In genomic region chr2:45586588-45587200, GRCm38 (mm10) we compare ENCODE assay signal across 20 mouse cellular contexts.
A peak's percentile ranks its signal among the peaks of the same experiment; 100 is the strongest.
DNase-seq lines count a peak whose midpoint lies in the region; ATAC-seq and TF ChIP-seq lines count a peak whose summit lies in the region.
"Had no signal": no experiment of that assay in that cellular context is flagged by ENCODE, and none has a peak within 500 bp of the region (broad histone marks: within the 10 kb centered on the region; RNA-seq: fewer than 3 reads in every experiment).

No protein-coding gene starts in this region.

- H3K4me1 ChIP-seq in midbrain, embryonic 16.5 days (ENCODE audit: control insufficient read depth, insufficient read depth, low read length): no peaks in the 10 kb centered on the region
- H3K4me1 ChIP-seq: forebrain, embryonic 13.5 days; hindbrain, embryonic 15.5 days; midbrain, embryonic 10.5 days had no signal

- H3K9me3 ChIP-seq in midbrain, embryonic 16.5 days (replicated peaks; ENCODE audit: control insufficient read depth, low read length, poor library complexity, severe bottlenecking): no peaks in the 10 kb centered on the region
- H3K9me3 ChIP-seq: forebrain, embryonic 13.5 days; heart, embryonic 13.5 days; hindbrain, embryonic 15.5 days; midbrain, embryonic 10.5 days had no signal

- peak overlapping the region; percentile 30 for H3K27ac ChIP-seq in layer of hippocampus, adult 2 months
- no peak overlapping the region for H3K27ac ChIP-seq in midbrain, embryonic 16.5 days (ENCODE audit: low read length)
- H3K27ac ChIP-seq: forebrain, embryonic 13.5 days; gastrocnemius, adult 2 months; heart, embryonic 13.5 days; hindbrain, embryonic 15.5 days; midbrain, embryonic 10.5 days had no signal

- no peaks in the 10 kb centered on the region for H3K27me3 ChIP-seq in midbrain, embryonic 16.5 days (ENCODE audit: control insufficient read depth, insufficient read depth, low read depth, low read length)
- H3K27me3 ChIP-seq: CH12.LX; forebrain, embryonic 13.5 days; heart, embryonic 13.5 days; hindbrain, embryonic 15.5 days had no signal

- no peak overlapping the region for H3K4me3 ChIP-seq in layer of hippocampus, adult 2 months
- no peak overlapping the region for H3K4me3 ChIP-seq in midbrain, embryonic 16.5 days (ENCODE audit: low read depth, low read length)
- H3K4me3 ChIP-seq: forebrain, embryonic 13.5 days; gastrocnemius, adult 2 months; heart, embryonic 13.5 days; hindbrain, embryonic 15.5 days; midbrain, embryonic 10.5 days had no signal

- no peak overlapping the region for H3K4me2 ChIP-seq in midbrain, embryonic 16.5 days (ENCODE audit: low read length)
- H3K4me2 ChIP-seq: forebrain, embryonic 13.5 days; heart, embryonic 13.5 days; hindbrain, embryonic 15.5 days had no signal

- TF ChIP-seq CTCF in layer of hippocampus, adult 2 months (conservative IDR thresholded peaks at IDR 0.05): no peak

- peak; percentile 26; the same call in 1 of the 2 replicates for ATAC-seq in cerebellum, adult (ENCODE audit: insufficient number of reproducible peaks, low FRiP score, low TSS enrichment)
- ATAC-seq in CD4-positive, CD25-positive, alpha-beta regulatory T cell, adult 4 months: no peak
- ATAC-seq in midbrain, embryonic 16.5 days: no peak
- ATAC-seq: forebrain, embryonic 13.5 days had no signal

- H3K9ac ChIP-seq in midbrain, embryonic 16.5 days (ENCODE audit: low read depth, low read length): no peak overlapping the region
- H3K9ac ChIP-seq: forebrain, embryonic 13.5 days; heart, embryonic 13.5 days; hindbrain, embryonic 15.5 days had no signal

- WGBS in midbrain, embryonic 16.5 days: 54% methylated on average over 1 of the region's 1 CpGs

- no peak for DNase-seq in cerebellum, postnatal 14 days
- no peak for DNase-seq in layer of hippocampus, adult 2 months (ENCODE audit: low spot score in 2 of 2)
- DNase-seq in layer of hippocampus, postnatal 14 days (ENCODE audit: low spot score in 2 of 2): no peak
- DNase-seq in 3T3-L1 (ENCODE audit: low read depth, low spot score): peak; percentile 62
- DNase-seq in fat pad, adult 2 months (ENCODE audit: extremely low read depth, low read depth, low spot score): peak; percentile 59
- DNase-seq: adrenal gland, adult 8-10 months; cerebellum, adult 18-20 months; gastrocnemius, adult 2 months; heart, postnatal 36 days; kidney, adult 11 months; right cerebral cortex, postnatal 4 days; thymus, postnatal 36 days had no signal

- no peaks in the 10 kb centered on the region for H3K36me3 ChIP-seq in midbrain, embryonic 16.5 days (ENCODE audit: control insufficient read depth, insufficient read depth, low read length)
- H3K36me3 ChIP-seq: heart, embryonic 13.5 days; hindbrain, embryonic 15.5 days; midbrain, embryonic 10.5 days had no signal

Comparison
In these comparisons a context has a peak if more than half of its experiments do, and no peak if none do; other contexts are left out.
1. DNase-seq: peak in 3T3-L1 (single experiment) and fat pad, adult 2 months (single experiment); none in cerebellum, postnatal 14 days (0 of 2), layer of hippocampus, adult 2 months (0 of 2) and layer of hippocampus, postnatal 14 days (0 of 2).